Mouse (Mus musculus) stomach, postnatal 0 days (tissue): ENCODE data around the gene Rhof. TPM values are rescaled to one million over a fixed set of nuclear protein-coding genes. Genes with fewer than 3 reads are reported as not detected.

Experiments used
- ATAC-seq: fragments of 200-750 bp; cut with Nextera tagmentation; 2 replicates; pipeline ENCODE4 v1.8.0; 2017; ENCODE audit not compliant: low FRiP score, low TSS enrichment
- DNase-seq: peaks from one replicate; pipeline ENCODE4 v3.0.0-alpha.2; 2016; ENCODE audit warnings: low spot score
- H3K27ac ChIP-seq: fragments of 300-500 bp; sonication (generic); replicated peaks from 2 replicates; pipeline ENCODE4 v1.5.1; 2014; ENCODE audit warnings: mild to moderate bottlenecking, control low read depth
- H3K27me3 ChIP-seq: fragments of 300-500 bp; sonication (generic); 2 replicates; pipeline ENCODE4 v1.6.1; 2014; ENCODE audit warnings: low read length; ENCODE audit not compliant: control insufficient read depth, insufficient read depth
- H3K36me3 ChIP-seq: fragments of 300-500 bp; sonication (generic); 2 replicates; pipeline ENCODE4 v1.6.1; 2014; ENCODE audit warnings: low read length, mixed read lengths; ENCODE audit not compliant: control insufficient read depth, insufficient read depth
- H3K4me1 ChIP-seq: fragments of 300-500 bp; sonication (generic); replicated peaks from 2 replicates; pipeline ENCODE4 v1.6.1; 2014; ENCODE audit warnings: antibody characterized with exemption; ENCODE audit not compliant: control insufficient read depth, insufficient read depth
- H3K4me2 ChIP-seq: fragments of 300-500 bp; sonication (generic); replicated peaks from 2 replicates; pipeline ENCODE4 v1.6.1; 2014; ENCODE audit warnings: low read depth, mild to moderate bottlenecking, control low read depth, moderate library complexity
- H3K4me3 ChIP-seq: fragments of 300-500 bp; sonication (generic); 2 replicates; pipeline ENCODE4 v1.5.1; 2014; ENCODE audit warnings: low read depth, low read length, control low read depth
- H3K9ac ChIP-seq: fragments of 300-500 bp; sonication (generic); 2 replicates; pipeline ENCODE4 v1.6.1; 2014; ENCODE audit warnings: mild to moderate bottlenecking, low read length, control low read depth, mixed read lengths
- H3K9me3 ChIP-seq: fragments of 300-500 bp; sonication (generic); 2 replicates; pipeline ENCODE4 v1.6.1; 2016; ENCODE audit warnings: low read length; ENCODE audit not compliant: control insufficient read depth
- CTCF ChIP-seq: IDR thresholded peaks from 2 replicates; pipeline ENCODE4 v1.5.1; 2016; ENCODE audit warnings: antibody characterized with exemption, low read depth, mild to moderate bottlenecking, moderate library complexity
- EP300 ChIP-seq: optimal IDR thresholded peaks from 2 replicates; pipeline ENCODE3; 2016; ENCODE audit warnings: antibody characterized with exemption
- WGBS: fragments of 180-500 bp; shearing (Covaris S2); extraction: QIAGEN DNeasy Blood & Tissue Kit; methylation state at CpG from one replicate; pipeline ENCODE4 v1.1.7; 2014; 5-methylcytosine and 5-hydroxymethylcytosine counted together
- polyA plus RNA-seq: library from polyadenylated mRNA; unstranded; fragments of >200 nt; fragmentation: Nextera tagmentation; extraction: Ambion mirVana; gene quantifications from 2 replicates; pipeline ENCODE4 v1.2.1, GENCODE M21; 2015

Gene Rhof
- polyA plus RNA-seq, 1 experiment from 2014 or later = 18.6 TPM

DNA sequence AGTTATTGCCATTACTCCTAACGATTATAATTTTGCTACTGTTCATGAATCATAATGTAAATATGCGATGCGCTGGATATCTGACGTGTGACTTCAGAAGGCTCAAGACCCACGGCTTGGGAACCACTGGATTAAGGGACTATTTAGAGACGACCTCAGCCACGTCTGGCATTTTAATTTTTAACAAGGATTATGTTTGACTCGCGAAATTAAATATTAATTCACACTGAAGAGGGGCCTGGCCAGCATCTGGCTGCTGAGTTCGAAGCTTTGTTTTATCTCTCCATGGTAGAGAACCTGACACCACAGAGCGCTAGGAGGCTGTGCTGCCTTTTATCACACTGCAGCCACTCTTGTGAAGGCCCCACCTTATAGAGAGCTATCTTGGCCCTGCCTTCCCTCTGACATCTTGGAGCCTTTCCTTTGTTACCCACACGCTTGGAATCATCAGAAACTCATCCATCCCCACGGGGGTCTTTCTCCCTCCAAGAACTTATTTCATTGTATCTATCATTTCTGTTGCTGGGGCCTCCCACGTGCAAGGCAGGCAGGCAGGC, 39.3 kb downstream of the Rhof start:
- Histone ChIP-seq H3K9me3 (no peaks in the 10 kb centered on the region), H3K27ac (no peak overlapping the region), H3K4me2 (no peak overlapping the region), H3K4me3 (no peak overlapping the region), H3K4me1 (no peaks in the 10 kb centered on the region), H3K9ac (no peak overlapping the region), H3K36me3 (no peaks in the 10 kb centered on the region), H3K27me3 (no peaks in the 10 kb centered on the region)
- no peak for TF ChIP-seq EP300
- no peak for TF ChIP-seq CTCF
- ATAC-seq (no peak), DNase-seq (no peak)
- WGBS = 58% methylated on average over 14 of the region's 14 CpGs

GRCm38 (mm10) chr5:123090560-123091306, 41.8 kb downstream of the Rhof start:
- no peak overlapping the region for H3K27ac ChIP-seq
- H3K4me3 ChIP-seq = no peak overlapping the region
- no peak for ATAC-seq
- no peak for DNase-seq
- H3K27me3 ChIP-seq = no peaks in the 10 kb centered on the region
- H3K9ac ChIP-seq = no peak overlapping the region
- H3K4me2 ChIP-seq = no peak overlapping the region
- WGBS = 71% methylated on average over 10 of the region's 10 CpGs
- no peaks in the 10 kb centered on the region for H3K36me3 ChIP-seq
- TF ChIP-seq EP300 (no peak), CTCF (no peak)
- H3K9me3 ChIP-seq = no peaks in the 10 kb centered on the region
- H3K4me1 ChIP-seq = no peaks in the 10 kb centered on the region

- H3K36me3 ChIP-seq = no peaks in the 10 kb centered on the region
- no peak overlapping the region for H3K9ac ChIP-seq
- H3K4me1 ChIP-seq = no peaks in the 10 kb centered on the region
- no peaks in the 10 kb centered on the region for H3K9me3 ChIP-seq
- H3K4me2 ChIP-seq = no peak overlapping the region
- H3K27ac ChIP-seq = no peak overlapping the region
- DNase-seq (no peak), ATAC-seq (no peak)
- no peak for TF ChIP-seq CTCF
- TF ChIP-seq EP300 = no peak
- H3K4me3 ChIP-seq = no peak overlapping the region
- H3K27me3 ChIP-seq = no peaks in the 10 kb centered on the region
- WGBS = 98% methylated on average over 4 of the region's 4 CpGs
Observed at GRCm38 (mm10) chr5:123088784-123089183, 43.7 kb downstream of the Rhof start.

GRCm38 (mm10) chr5:123086501-123086900, 46.0 kb downstream of the Rhof start:
- Histone ChIP-seq H3K4me2 (no peak overlapping the region), H3K36me3 (no peaks in the 10 kb centered on the region), H3K9ac (no peak overlapping the region), H3K4me3 (no peak overlapping the region), H3K9me3 (no peaks in the 10 kb centered on the region), H3K27me3 (no peaks in the 10 kb centered on the region), H3K4me1 (no peaks in the 10 kb centered on the region), H3K27ac (no peak overlapping the region)
- DNase-seq = no peak
- WGBS = 94% methylated on average over 2 of the region's 2 CpGs
- no peak for ATAC-seq
- no peak for TF ChIP-seq EP300
- no peak for TF ChIP-seq CTCF

GRCm38 (mm10) chr5:123083340-123084050, 49.0 kb downstream of the Rhof start:
- 57% methylated on average over 13 of the region's 13 CpGs for WGBS
- no peaks in the 10 kb centered on the region for H3K27me3 ChIP-seq
- no peak overlapping the region for H3K9ac ChIP-seq
- DNase-seq (no peak), ATAC-seq (no peak)
- no peaks in the 10 kb centered on the region for H3K9me3 ChIP-seq
- TF ChIP-seq EP300 (no peak), CTCF (no peak)
- H3K4me1 ChIP-seq = no peaks in the 10 kb centered on the region
- H3K4me2 ChIP-seq = no peak overlapping the region
- H3K4me3 ChIP-seq = no peak overlapping the region
- no peaks in the 10 kb centered on the region for H3K36me3 ChIP-seq
- H3K27ac ChIP-seq = no peak overlapping the region

- H3K27ac ChIP-seq = no peak overlapping the region
- H3K27me3 ChIP-seq = no peaks in the 10 kb centered on the region
- no peaks in the 10 kb centered on the region for H3K4me1 ChIP-seq
- H3K9me3 ChIP-seq = no peaks in the 10 kb centered on the region
- no peak for DNase-seq
- no peak for ATAC-seq
- H3K4me2 ChIP-seq = no peak overlapping the region
- H3K9ac ChIP-seq = no peak overlapping the region
- 94% methylated on average over 12 of the region's 13 CpGs for WGBS
- peak; percentile 34 for TF ChIP-seq CTCF
- no peak for TF ChIP-seq EP300
- H3K36me3 ChIP-seq = no peaks in the 10 kb centered on the region
- H3K4me3 ChIP-seq = no peak overlapping the region
Observed at GRCm38 (mm10) chr5:123080510-123080909, 52.0 kb downstream of the Rhof start.
